Mouse (Mus musculus) left cerebral cortex, postnatal 25 days (tissue): Measurements from ENCODE around the gene AI182371. TPM values are rescaled to one million over a fixed set of nuclear protein-coding genes. Genes with fewer than 3 reads are reported as not detected.
A peak's percentile ranks its signal among the peaks of the same experiment; 100 is the strongest.

Experiments
- DNase-seq, 2 experiments: peaks; one replicate each; pipeline ENCODE4 v3.0.0; 2022; ENCODE audit warnings: low spot score in 2 of 2, mixed read lengths in 1 of 2
- intact Hi-C: fragments of 180-260 bp; cut with DNase I; formaldehyde crosslinking; loops from one replicate; pipeline ENCODE4 v1.15.1; 2025
- total RNA-seq, 2 experiments: library from RNA; stranded (reverse); gene quantifications; 2 replicates each; pipeline ENCODE4 v1.2.3; 2021

Gene AI182371
- total RNA-seq, 2 experiments from 2014 or later: 0.41 TPM; not detected in 1

- DNase-seq: no peak
- intact Hi-C loops: no loop called here
Measured at GRCm38 (mm10) chr2:35079166-35079565, 22.2 kb downstream of the AI182371 start.

GRCm38 (mm10) chr2:35074328-35074727 lies 27.0 kb downstream of the AI182371 start:
- intact Hi-C loops: no loop called here
- DNase-seq: no peak

GRCm38 (mm10) chr2:35072547-35072946 lies 28.8 kb downstream of the AI182371 start:
- intact Hi-C loops: no loop called here
- DNase-seq: no peak

- DNase-seq: no peak
Measured at GRCm38 (mm10) chr2:35070275-35070674, 31.1 kb downstream of the AI182371 start.

GRCm38 (mm10) chr2:35069124-35069523 lies 32.2 kb downstream of the AI182371 start:
- intact Hi-C loops: no loop called here
- DNase-seq: no peak

More at GRCm38 (mm10) chr2:35070275-35070674, 31.1 kb downstream of the AI182371 start:
- intact Hi-C loops: no loop called here

- intact Hi-C loops: no loop called here
Measured at GRCm38 (mm10) chr2:35067117-35067516, 34.2 kb downstream of the AI182371 start.

GRCm38 (mm10) chr2:35066525-35067082 lies 34.7 kb downstream of the AI182371 start:
- DNase-seq: no peak
- intact Hi-C loops: no loop called here

More at GRCm38 (mm10) chr2:35067117-35067516, 34.2 kb downstream of the AI182371 start:
- DNase-seq: no peak

- no peak for DNase-seq
- intact Hi-C loops: no loop called here
Measured at GRCm38 (mm10) chr2:35063333-35064030, 37.9 kb downstream of the AI182371 start.

- DNase-seq: no peak
- intact Hi-C loops: no loop called here
Measured at GRCm38 (mm10) chr2:35061338-35061737, 40.0 kb downstream of the AI182371 start, which contains the start of gene Hc. TSS of gene Hc (minus strand) at chr2:35061438.

GRCm38 (mm10) chr2:35060897-35061296 lies 40.4 kb downstream of the AI182371 start:
- intact Hi-C loops: no loop called here
- no peak for DNase-seq

- DNase-seq: no peak
- intact Hi-C loops: no loop called here
Measured at GRCm38 (mm10) chr2:35060256-35060655, 41.1 kb downstream of the AI182371 start.

GRCm38 (mm10) chr2:35058325-35058724 lies 43.0 kb downstream of the AI182371 start:
- no peak for DNase-seq
- intact Hi-C loops: no loop called here

GRCm38 (mm10) chr2:35057243-35057642 lies 44.1 kb downstream of the AI182371 start:
- intact Hi-C loops: no loop called here
- no peak for DNase-seq

- no peak for DNase-seq
- intact Hi-C loops: no loop called here
Measured at GRCm38 (mm10) chr2:35048851-35049250, 52.5 kb downstream of the AI182371 start.

- intact Hi-C loops: loop anchor here (2.0 kb wide), 1 partner anchor 64 kb away; the partner anchor contains the start of gene Cntrl
- DNase-seq: peak; percentile 14 to 20
Measured at GRCm38 (mm10) chr2:35044956-35045355, 56.4 kb downstream of the AI182371 start.

- no peak for DNase-seq
- intact Hi-C loops: no loop called here
Measured at GRCm38 (mm10) chr2:35038580-35039375, 62.6 kb downstream of the AI182371 start.

Other genes with a start within 250 kb of the AI182371 start
- gene Cutal, start 227.1 kb downstream of the AI182371 start, total RNA-seq: under 1 TPM; 0.25 to 0.41 TPM
- 10 to 100 TPM; 33.3 to 38.0 TPM for gene Psmd5, start 226.6 kb downstream of the AI182371 start, total RNA-seq
- gene Phf19, start 187.5 kb downstream of the AI182371 start, total RNA-seq: 1 to 10 TPM; 1.3 to 1.6 TPM
- 1 to 10 TPM in 1 of 2 experiments, under 1 TPM in 1; 0.57 to 2.1 TPM for gene Traf1, start 139.8 kb downstream of the AI182371 start, total RNA-seq
- under 1 TPM; 0.09 to 0.23 TPM for gene Hc, start 40.1 kb downstream of the AI182371 start, total RNA-seq
- gene Cntrl, start 7.9 kb upstream of the AI182371 start, total RNA-seq: 1 to 10 TPM; 7.1 to 8.6 TPM
- gene Rab14, start 99.6 kb upstream of the AI182371 start, total RNA-seq: 100 to 1,000 TPM; 235 to 237 TPM
- gene Gsn, start 154.8 kb upstream of the AI182371 start, total RNA-seq: 10 to 100 TPM; 63.5 to 75.4 TPM
- 1 to 10 TPM; 8.3 to 9.1 TPM for gene Stom, start 235.4 kb upstream of the AI182371 start, total RNA-seq